Mouse (Mus musculus) monocyte, adult 2 months (primary cell): ENCODE measurements at regions not wholly inside any gene's neighbourhood (a gene's known extent, or its start where the extent isn't known, plus 50 kb on each side); places are given as distances from the start of the nearest gene placed in this dataset.
"Not testable (repeated sequence)": the region's sequence is repeated elsewhere in the genome, so short reads cannot be mapped to it uniquely, and the experiment has no call there.

Experiments
- DNase-seq, 2 experiments: peaks; one replicate each; pipeline ENCODE4 v3.0.0; 2022; ENCODE audit warnings: low spot score in 2 of 2, low read depth in 1 of 2

- no peak for DNase-seq
These were observed 156.7 kb downstream of the Cartpt start for GRCm38 (mm10) chr13:99743952-99744789.

DNA sequence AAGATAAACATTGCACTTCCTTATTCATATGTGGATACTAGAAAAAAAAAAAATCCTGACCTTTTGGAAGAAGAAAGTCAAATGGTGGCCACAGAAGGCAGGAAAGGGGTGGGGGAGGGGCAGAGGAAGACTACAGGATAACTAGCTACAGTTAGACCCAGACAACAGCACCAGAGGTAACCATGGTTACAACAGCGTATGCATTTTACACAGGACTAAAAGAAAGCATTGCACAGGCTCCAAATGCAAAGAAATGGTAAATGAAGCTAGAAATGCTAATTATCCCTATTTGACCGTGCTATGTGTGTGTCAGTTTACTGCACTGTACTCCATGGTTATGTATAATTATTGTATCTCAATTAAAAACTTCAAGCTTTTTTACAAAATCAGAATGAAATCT, 158.4 kb downstream of the Cartpt start:
- no peak for DNase-seq

DNA sequence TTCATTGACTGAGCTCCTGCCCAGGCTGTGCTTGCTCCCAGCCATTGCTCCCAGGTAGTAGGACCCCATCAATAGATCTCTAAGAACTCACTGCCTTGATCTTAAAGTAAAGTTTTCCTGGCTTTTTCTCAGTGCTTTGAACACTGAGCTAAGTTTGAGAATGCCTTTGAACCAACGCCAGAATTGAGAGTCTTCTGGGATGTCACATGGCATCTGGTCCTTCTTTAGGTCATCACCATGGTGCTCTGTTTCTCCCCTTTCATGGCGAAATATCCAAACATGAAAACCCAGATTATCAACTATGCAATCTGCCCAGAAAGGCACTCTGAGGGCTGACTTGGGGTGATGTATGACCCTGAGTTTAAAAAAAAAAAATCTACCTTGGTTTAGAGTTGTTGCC, 158.9 kb downstream of the Cartpt start:
- no peak for DNase-seq

DNA sequence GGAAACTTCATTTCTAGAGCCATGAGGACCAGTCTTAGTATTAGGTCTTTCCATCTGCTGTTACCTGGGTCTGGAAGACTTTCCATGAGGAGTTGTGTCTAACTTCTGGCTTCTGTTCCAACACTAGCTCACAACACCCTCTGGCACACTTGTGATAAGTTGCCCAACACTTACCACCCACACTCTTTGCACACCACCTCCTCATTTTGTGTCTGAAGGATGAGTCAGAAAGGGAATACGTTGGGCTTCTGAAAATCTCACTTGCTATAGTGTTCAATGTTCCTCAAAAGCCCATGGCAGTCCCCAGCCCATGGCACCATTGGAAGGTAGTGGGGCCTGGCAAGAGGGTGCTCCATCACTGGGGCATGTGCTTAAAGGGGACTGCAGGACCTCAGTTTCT, 161.5 kb downstream of the Cartpt start:
- no peak for DNase-seq

DNA sequence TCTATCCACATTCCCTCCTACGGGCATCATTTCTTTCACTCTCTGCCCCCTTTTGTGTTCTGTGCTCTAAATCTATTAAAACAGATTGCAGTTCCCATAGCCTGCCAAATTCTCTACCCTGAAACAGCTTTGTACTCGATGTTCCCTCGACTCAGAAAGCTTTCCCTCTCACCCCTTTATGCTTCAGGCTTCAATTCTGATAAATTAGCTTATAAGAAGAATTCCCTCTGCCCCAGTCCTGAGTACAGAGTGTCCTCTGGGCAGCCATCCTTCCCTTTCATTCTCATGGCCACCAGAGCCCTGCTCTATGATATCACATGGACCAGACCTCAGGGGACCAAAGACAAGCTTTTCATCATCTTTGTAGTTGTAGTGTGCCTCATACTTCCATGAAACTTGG, 163.6 kb downstream of the Cartpt start:
- no peak for DNase-seq

GRCm38 (mm10) chr13:99729145-99729544, 171.7 kb downstream of the Cartpt start:
- DNase-seq = no peak

DNA sequence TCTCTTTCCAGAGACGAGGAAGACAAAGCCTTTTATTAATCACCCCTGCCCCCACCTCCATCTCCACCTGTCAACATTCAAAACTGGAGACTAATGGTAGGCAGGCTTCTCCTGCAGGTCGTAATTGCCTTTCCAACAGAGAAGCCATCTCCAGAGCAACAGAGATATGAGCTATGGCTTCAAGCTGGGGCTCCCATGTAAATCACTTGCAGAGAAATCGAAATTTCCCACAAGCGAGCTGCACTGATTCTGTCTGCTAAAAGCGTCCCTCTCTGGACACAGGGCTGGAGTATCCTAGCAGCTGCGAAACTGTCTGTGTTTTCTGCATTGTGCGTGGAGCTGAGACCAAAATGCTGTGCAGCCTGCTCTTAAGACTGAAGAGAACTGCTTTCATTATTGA, 176.6 kb downstream of the Cartpt start:
- no peak for DNase-seq

DNA sequence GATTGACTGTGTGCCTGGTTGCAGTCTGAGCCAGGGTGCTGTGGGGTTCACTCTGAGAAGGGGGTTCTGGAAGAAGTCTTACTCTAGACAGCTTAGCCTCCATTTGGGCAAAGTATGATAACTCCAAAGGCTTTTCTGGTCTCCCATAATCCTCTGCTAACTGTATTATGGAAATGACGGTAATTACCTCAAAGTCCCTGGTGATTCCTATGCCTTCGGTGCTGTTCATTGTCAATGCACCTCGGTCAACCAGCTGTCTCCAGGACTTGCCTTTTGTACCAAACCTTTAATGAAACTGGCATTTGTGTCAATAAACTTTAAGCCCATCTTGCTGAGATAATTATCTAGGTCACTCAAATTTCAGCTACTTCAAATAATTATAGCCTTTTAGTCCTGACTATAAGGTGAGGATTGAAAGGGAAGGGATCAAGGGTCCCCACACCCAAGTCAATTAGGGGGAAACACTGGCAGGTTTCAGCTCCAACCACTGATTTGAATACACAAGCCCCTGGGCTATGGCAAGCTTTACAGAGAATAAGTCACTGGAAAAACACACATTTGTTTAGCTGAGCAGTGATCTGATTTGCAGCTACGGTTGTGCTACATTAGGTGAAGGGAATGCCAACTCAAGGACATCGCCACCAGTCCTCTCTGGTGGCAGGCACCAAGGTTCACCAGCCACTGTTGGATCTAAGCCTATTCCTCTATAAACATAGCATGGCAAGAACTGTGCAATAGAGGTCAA, 177.5 kb downstream of the Cartpt start:
- DNase-seq = no peak

GRCm38 (mm10) chr13:99720566-99720965, 180.3 kb downstream of the Cartpt start:
- DNase-seq = no peak

DNA sequence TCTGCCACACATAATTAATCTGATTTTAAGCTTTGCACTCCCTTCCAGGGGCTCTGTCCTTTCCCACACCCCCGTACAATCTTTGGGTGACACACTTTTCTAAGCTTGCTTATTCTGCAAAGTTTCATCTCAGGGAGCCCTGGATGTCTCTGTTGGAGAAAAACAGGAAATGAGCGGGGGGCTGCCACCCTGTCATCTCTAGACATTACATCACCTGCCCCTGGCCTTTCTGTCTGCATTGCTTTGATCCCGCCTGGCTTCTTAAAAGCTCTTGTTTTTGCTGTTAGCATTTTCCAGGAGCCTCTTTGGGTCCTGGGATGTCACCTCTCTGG, 180.2 kb upstream of the Map1b start:
- no peak for DNase-seq

GRCm38 (mm10) chr13:99695874-99696558, 179.7 kb upstream of the Map1b start:
- no peak for DNase-seq

DNA sequence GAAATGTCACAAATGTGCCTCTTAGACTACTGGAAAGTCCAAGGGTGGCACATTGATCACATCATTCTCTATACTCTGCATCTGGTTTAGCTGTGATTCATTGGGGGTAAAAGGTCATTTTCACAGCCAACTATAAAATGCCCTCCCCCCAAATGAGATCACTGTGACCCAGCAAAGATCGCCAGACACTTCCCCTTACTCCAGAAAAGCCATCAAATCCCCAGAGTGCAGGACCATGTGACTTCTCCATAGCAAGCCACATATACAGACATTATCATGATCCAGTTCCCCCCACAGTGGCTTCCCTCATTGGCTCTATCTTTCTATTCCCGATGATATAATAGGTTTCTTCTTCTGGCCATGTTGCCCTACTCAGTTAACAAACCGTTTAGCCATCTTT, 163.6 kb upstream of the Map1b start:
- no peak for DNase-seq

DNA sequence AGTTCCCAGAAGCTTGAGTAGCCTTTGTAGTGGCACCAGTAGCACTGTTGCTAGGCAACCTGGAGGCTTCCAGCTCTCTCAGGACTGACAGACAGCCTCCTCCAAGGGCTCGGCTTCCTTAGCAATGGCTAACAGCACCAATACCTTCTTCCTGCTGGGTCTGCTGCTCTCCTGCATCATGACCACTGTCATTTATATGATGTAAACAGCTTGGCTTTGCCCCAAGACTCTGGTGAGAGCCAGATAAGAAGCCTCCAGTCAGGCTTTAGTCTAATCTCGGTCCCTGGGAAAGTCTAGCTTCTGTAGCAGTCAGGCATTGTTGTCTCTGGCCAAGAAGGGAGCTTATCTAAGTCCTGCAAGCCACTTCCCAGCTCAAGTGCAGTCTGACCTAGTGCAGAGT, 163.1 kb upstream of the Map1b start:
- no peak for DNase-seq

DNA sequence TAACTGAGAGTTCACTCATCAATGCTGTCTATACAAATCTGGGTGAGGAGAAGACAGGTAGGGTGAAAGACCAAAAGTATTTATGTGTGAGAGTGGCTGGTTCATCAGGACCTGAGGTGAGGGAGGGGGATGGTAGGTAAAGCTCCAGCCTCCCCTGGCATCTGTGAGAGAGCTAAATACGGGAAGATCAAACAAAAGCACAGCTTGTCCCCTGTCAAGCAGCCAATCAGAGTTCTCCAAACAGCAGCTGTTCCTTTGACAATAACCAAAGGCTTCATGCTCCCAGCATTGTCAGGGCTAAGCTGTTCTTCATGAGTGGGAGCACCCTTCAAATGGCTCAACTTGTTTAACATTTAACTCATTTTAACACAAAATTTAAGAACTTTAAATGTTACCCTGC, 160.1 kb upstream of the Map1b start:
- no peak for DNase-seq

- DNase-seq = no peak
These were observed 159.6 kb upstream of the Map1b start for GRCm38 (mm10) chr13:99675951-99676350.

GRCm38 (mm10) chr13:99672714-99673113, 156.4 kb upstream of the Map1b start:
- no peak for DNase-seq

DNA sequence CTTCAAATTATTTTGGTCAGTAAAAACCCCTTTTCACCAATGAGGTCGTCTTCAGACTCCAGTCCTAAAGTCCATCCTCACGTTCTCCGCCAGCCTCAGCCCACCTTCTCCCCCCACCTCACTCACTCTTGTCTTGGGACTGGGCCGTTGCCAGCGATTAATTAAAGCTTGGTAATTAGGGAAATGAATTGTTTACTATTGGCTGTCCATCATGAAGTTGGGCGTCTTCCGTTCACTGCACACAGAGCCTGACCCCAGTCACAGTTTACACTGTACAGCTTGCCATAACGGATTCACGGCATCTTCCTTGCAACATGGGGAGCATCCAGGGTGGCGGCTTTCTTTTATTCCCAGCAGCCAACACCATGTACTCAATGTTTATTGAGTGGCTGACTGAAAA, 155.4 kb upstream of the Map1b start:
- DNase-seq = no peak

- DNase-seq = no peak
These were observed 153.7 kb upstream of the Map1b start for GRCm38 (mm10) chr13:99669987-99670534.

DNA sequence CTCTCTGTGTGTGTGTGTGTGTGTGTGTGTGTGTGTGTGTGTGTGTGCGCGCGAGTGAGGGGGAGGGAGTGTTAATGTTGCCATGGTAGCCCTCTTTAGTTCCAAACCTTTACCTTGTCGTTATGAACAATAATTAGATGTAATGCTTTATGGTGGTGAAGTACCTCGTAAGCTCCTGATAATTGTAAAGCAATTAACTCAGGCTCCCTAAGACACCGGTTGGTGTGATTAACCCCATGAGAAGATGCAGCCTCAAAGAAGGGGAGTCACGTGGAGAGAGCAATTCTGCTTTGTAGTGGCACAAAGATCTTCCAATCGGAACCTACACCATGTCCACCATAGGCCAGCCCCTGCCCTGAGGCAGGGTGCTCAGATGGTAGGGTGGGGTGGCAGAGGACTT, 152.3 kb upstream of the Map1b start:
- no peak for DNase-seq

DNA sequence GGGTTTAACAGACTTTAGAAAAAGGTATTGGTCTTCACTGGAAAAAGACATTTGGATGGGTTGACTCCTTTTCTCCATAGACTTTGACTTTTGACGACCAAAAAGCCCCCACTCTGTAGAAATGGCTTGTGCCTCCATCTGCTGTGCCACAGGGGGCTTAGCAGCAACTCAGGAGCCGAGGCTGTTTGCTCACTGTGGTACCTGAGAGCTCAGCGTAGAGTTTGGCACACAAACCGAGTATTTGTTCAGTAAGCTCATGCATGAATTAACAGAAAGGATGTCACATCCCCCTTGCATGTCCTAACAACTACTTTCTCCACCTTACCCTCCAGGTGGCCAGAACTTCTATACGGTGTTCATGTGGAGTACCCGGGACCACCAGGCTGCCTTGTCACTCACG, 149.7 kb upstream of the Map1b start:
- no peak for DNase-seq

GRCm38 (mm10) chr13:99663422-99663821, 147.1 kb upstream of the Map1b start:
- DNase-seq = not testable (repeated sequence)

DNA sequence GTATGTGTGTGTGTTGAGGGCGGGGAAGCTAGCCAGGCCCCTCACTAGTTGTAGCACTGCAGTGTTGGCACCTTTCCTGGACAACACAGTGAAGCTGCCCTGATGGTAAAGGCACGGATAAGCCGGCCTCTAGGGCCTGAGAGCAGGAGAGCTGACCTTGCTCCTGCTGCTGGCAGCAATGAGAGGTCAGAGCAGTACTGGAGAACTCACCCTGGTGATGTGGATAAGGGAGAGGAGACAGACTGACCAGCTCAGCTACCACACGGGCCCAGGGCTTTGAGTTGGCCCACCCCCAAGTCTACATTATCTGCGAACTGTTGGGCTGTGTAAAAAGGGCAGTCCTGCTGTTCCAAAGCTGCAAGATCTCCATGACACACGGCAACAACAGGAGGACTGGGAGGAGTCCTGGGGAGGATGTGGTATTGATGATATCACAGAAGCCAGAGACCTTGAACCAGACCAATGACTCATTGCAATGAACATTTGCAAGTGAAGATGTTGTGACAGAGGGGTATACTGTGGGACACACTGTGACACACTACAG, 131.4 kb upstream of the Map1b start:
- DNase-seq = no peak
